Mouse (Mus musculus) hematopoietic stem cell, adult 5-6 weeks (primary cell): ENCODE measurements at regions not wholly inside any gene's neighbourhood (a gene's known extent, or its start where the extent isn't known, plus 50 kb on each side); places are given as distances from the start of the nearest gene placed in this dataset.
A peak's percentile ranks its signal among the peaks of the same experiment; 100 is the strongest.

ENCODE experiments used
- ATAC-seq, 2 experiments: fragments of 125-278 bp in 1 of 2; replicated peaks in 1 of 2; 2 replicates each; pipeline ENCODE4 v1.8.0; 2016 to 2017; ENCODE audit warnings: inconsistent platforms in 2 of 2, mild to moderate bottlenecking in 2 of 2, moderate number of reproducible peaks in 2 of 2, low read depth in 1 of 2, moderate TSS enrichment in 1 of 2; ENCODE audit not compliant: low FRiP score in 2 of 2, poor library complexity in 2 of 2, severe bottlenecking in 2 of 2, insufficient read depth in 1 of 2, low TSS enrichment in 1 of 2

DNA sequence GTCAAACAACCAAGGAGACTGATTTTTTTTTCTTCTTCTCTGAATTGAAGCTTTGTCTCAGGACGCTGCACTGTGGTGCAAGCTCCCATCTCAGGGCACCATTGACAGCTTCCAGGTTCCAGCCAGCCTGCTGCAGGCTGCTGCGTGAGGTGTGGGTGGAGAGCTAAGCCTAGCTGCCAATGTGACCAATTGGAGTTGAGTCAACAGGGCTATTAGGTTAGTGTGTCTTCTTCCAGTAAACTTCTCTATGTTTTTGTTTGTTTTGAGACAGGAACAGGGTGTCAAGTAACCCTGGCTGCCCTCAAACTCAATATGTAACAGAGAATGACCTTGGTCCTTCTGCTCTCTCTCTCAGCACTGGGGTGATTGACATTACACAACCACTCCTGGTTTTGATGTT, 131.1 kb upstream of the Tab2 start:
- ATAC-seq = no peak

DNA sequence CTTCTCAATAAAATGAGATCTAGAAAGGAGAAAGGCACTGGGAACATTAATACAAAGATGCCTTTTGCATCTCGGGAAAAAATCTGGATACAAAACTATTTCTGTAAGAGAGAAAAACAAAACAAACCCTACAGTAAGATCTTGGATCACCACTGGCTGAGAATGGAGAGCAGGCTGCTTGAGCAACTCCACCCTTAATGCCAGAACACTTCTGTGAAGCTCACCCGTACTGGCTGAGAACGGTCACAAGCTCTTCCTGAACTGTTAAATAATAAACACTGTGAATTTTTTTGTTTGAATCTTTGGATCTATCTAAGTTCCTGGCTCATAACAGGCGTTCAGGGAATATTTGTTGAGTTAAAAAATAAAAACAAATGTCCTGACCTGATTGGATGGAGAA, 130.4 kb upstream of the Tab2 start:
- ATAC-seq = no peak

DNA sequence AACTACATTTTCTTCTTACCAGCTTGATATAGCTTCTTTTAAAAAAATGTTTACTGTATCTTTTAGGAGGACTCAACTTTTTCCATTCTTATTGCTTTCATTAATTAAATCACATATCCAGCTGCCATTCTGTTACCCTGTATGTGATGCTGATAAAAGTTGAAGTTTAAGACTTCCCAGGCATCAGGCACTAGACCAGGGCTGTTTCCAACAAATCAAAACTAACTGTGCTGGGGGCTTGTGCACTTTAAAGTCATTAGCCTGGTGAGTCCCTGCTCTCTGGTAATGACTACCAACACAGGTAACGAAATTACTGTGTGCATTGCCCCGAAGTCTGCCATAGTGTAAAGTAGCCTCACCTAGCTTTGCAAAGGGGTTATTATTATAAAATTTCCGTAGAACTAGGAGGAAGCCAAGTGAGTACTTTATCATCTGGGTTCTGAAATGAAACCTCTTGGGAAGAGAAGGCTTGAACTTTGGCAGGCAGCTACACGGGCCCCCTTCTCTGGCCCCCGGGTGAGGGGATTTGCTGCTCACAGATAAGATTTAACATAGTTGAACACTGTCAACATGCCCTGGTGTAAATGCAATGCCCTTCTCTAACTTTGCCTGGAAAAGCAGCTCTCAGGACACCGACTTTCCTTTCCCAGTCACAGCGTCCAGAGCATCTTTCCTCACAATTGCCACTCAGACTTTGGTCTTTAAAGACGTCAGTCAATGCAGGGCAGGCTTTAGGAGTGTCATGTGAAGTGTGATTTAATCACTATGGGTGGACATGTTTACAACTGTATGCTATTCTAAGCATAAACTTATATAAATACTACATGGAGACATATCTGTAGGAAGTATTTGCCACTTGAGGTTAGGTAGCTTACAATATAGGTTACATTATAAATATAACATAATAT, 122.1 kb upstream of the Tab2 start:
- no peak for ATAC-seq

DNA sequence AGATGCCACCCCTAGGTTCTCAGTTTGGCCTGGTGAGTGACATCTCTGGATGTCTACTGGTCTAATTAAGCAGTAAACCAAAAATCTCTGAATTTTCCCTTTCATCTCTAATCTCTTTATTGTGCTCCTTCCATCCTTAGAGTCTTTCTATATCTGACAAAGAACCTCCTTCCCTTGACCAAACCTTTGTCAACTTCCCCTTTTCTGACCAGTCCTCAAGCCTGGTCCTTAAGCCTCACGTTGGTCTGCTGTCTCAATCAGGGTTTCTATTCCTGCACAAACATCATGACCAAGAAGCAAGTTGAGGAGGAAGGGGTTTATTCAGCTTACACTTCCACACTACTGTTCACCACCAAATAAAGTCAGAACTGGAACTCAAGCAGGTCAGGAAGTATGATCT, 116.4 kb upstream of the Tab2 start:
- no peak for ATAC-seq

GRCm38 (mm10) chr10:8071858-8072257, 115.8 kb upstream of the Tab2 start:
- ATAC-seq = no peak

- ATAC-seq = peak in 1 of 2 experiments; percentile 29; a peak in 1 of 4 replicates
Observed at GRCm38 (mm10) chr10:8070472-8070871, 114.4 kb upstream of the Tab2 start.

GRCm38 (mm10) chr10:8066926-8067325, 110.9 kb upstream of the Tab2 start:
- ATAC-seq = peak; percentile 67 to 71

- peak; percentile 95 to 97 for ATAC-seq
Observed at GRCm38 (mm10) chr10:8065746-8066145, 109.7 kb upstream of the Tab2 start.

DNA sequence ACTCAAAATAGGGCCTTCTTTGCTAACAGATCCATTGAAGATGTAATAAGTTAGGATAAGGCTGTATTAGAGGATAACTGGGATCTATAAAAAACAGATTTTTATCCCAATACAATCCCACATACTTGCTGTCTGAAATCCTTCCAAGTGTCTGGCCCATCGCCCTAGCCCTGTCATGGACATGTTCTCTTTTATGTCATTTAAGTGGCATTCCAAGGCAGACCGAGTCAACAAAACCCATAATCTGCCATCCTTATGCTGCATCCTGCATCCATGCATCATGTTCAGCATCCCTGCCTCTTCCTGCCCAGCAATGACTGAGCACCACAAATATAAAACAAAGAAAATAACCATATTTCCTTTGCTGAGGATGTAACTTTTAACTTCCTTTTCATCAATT, 108.3 kb upstream of the Tab2 start:
- ATAC-seq = no peak

DNA sequence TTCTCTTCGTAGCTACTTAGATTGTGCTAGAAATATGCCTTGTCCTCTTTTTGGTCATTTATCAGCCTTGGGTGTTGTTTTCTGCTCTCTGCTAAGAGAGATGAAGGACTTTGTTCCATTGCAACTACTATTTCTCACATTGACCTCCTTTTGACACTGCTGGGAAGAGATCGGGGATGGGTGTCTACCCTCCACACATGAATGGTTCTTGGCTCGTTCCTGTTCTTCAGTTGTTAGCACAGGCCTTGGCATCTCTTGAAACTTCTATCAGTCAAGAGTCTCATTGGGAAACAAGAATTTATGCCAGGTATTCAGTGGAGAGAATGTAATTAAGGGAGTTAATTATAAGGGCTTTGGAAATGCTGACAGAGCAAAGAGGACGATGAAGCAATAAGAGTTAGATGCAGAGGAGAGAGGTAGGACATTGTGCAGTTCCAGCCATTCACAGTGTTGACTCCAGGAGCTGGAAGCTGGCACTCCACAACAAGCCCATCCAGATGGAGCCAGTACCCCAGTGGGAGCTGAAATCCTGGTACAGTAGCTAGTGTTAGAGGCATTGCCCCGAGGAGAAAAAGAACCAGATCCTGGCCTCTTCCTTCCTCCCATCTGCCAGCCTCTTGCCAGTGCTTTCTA, 107.5 kb upstream of the Tab2 start:
- ATAC-seq = no peak

DNA sequence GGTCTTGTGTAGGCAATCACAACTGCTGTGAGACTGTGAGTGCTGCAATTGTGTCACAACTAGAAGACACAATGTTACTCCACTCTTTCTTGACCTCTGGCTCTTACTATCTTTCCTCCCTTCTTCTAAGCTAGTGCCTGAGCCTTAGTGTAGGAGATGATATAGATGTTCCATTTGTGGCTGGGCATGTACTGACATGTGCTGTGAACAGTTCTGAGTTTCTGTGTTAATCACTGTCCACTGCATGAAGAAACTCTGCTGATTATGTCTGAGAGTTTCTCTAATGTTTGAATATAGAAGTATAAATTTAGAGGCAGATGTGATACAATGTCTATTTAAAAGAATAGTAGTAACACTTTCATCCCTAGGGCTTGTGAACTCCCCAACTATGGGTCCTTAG, 105.0 kb upstream of the Tab2 start:
- ATAC-seq = no peak

- ATAC-seq = no peak
Observed at GRCm38 (mm10) chr10:8059769-8060168, 103.7 kb upstream of the Tab2 start.

DNA sequence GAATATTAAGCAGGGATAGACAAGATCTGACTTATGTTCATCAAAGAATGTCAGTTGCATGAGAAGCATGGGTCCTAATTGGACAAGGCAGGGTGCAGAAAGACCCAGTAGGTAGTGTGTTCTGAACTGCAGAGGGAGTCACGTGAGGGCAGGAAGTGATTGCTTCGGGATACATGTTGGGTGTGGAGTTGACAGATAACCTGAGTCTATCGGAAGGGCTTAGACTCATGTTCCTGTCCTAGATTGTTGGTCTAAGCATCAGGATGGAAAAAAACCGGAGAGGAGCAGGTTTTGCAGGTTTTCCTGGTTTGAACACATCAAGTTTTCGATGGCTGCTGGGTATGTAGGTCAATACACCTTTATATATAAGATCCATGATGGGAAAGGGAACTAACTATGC, 101.8 kb upstream of the Tab2 start:
- no peak for ATAC-seq

DNA sequence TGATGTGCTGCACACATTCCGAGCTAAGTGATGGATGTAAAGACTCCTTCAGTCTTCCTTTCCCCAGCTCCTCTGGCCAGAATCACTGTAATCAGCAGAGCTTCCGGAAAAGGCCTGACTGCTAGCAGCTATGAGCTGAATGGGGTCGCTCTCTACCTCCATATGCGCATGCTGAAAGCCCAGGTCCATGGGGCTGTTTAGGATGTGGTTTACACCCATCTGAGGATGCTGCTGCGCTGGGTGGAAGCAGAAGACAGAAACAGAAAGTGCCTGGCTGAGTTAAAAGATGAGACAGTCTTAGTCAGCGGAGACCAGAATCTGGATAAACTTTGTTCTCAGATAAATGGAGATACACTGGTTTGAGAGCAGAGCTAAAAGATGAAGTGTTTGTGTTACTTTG, 99.3 kb upstream of the Tab2 start:
- peak; percentile 67 to 87 for ATAC-seq

- ATAC-seq = no peak
Observed at GRCm38 (mm10) chr10:8043416-8044163, 87.6 kb upstream of the Tab2 start.

GRCm38 (mm10) chr10:8042306-8042705, 86.3 kb upstream of the Tab2 start:
- ATAC-seq = no peak

DNA sequence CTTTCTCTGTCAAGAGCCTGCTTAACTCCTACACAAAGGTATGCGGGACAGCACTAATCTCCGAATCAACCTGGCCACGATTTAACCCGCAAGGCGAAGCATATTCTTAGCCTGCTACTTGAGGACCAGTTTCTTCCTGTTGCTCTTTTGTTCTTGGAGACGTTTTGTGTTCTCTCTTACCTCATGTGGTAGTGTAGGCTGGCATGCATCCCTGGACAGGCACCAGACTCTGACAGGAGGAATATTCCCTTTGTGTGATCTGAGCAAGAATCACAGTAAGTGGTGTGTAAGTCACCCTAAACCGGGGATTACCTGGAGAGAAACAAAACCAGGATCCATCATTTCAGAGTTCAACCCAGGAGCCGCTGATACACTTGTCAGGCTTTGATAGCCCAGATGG, 85.8 kb upstream of the Tab2 start:
- ATAC-seq = no peak

GRCm38 (mm10) chr10:8037986-8038631, 82.1 kb upstream of the Tab2 start:
- 0 out of 4 replicates have a peak, but pooled peaks of 1 of the 2 experiments have one; percentile 20 for ATAC-seq
